Mouse (Mus musculus) 3T3-L1 (cell line): Measurements from ENCODE around the gene Hoxa13.

Experiments
- DNase-seq: peaks from one replicate; pipeline ENCODE4 v3.0.0-alpha.2; 2015; ENCODE audit warnings: low read depth, low spot score

The Hoxa13 gene

GRCm38 (mm10) chr6:52212556-52213118 lies 48.0 kb downstream of the Hoxa13 start:
- DNase-seq = peak; percentile 80

- peak; percentile 54 for DNase-seq
Observed at GRCm38 (mm10) chr6:52211961-52212360, 48.7 kb downstream of the Hoxa13 start.

DNA sequence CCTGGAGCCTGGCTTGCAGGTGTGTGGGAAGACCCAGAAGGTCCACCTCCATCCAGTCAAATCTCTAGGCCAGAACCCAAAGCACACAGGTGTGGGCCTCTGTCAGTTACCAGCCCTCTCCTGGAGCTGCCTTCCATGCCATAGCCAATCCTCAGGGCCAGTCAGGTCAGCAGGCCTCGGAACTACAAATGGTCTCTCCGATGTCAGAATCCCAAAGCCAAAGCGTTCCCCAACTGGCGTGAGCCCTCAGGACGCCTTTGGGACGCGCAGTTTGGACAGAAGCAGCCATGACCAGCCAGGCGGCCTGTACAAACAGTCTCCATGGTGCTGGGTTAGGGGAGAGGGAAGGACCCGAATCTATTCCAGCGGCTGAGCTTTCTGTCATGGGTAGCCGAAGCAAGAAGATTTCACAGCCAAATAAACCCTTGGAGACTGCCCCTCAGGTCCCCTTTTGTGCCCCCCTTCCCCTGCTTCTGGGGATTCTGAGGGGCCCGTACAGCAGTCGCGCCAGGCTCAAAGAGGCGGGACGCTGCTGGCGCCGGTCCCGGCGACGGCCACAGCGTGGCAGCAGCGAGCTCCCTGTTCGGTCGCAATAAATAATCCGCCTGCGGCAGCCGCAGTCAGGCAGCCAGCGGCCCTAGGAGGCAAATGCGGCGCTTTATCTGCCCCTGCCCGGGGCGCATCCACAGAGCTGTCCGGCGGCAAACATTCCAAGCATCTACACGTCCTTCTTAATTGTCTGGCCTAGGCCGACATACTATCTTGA lies 49.3 kb downstream of the Hoxa13 start:
- peak; percentile 86 for DNase-seq

GRCm38 (mm10) chr6:52209685-52210046 lies 51.0 kb downstream of the Hoxa13 start:
- no peak for DNase-seq

DNA sequence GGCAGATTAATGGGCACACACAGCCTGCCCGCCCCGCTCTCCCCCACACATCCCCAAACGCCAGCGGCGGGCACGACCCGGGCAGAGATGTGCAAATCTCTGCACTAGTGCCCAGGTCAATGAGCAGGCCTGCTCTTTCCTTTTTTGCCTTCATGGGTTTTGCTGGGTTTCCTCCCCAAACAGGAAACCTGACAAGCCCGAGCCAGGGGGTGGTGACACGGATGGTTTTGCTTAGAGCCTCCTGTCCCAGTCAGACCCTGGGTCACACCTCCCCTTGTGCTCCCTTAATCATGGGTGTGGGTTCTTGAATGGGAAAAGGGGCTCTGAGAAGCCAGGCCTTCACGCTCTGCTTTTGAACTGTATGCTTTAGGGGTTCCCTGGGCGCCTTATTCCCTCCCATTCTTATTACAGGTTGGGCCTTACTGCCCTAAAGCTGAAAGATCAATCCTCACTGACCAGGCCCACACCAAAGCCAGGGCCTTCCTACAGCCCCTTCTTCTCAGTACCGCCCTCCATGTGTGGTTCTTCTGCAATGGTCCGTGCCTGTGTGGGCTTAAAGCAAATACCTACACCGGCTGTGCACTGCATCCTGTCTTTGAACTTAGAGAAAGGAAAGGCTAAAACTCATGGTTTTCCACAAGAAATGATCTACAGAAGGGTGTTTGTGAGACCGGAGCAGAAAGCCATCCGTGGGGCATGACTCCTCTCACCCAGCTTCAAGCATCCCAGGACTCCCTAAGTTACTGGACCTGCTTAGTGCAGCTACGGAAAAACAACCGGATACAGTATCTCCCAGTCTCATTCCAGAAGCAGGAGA lies 51.6 kb downstream of the Hoxa13 start:
- DNase-seq = no peak

DNA sequence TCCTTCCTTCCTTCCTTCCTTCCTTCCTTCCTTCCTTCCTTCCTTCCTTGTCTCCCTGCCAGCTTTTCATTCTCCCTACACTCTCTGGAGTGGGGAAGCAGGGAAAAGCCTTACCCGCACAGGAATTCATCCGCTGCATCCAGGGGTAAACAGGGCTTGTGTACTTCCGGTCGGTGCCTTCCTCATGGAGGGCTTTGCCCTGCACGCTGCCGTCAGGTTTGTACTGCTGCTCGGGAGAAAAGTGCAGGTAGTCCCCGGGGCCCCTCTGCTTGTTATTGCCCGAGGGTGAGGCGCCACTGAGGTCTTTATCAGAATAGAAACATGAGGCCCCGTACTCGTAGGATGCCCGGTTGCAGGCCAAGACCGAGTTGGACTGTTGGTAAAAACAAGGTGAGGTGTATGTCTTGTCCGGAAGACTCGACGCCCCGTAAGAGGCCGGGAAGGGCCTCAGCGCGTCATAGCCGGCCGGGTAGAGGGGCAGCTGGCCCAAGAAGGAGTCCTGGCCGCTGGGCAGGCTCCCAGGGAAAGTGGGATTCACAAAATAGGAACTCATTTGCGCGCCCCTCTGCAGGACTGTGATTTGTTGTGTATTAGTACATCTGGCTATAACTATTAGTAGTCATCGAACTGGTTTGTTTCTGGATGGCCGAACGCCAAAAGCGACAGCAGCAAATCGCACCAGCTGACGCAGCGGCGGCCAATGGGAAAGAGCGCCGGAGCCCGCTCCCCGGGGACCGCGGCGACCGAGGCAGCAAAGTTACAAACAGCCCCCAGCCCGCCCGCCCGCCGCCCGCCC lies 52.4 kb downstream of the Hoxa13 start, which contains the start of gene Hoxa6:
TSS of gene Hoxa6 (minus strand) at position 651 of the 796 bp plus-strand sequence.
- no peak for DNase-seq
